Mouse (Mus musculus): Measurements from ENCODE around the gene Mbnl2. TPM values are rescaled to one million over a fixed set of nuclear protein-coding genes. Genes with fewer than 3 reads are reported as not detected.
A peak's percentile ranks its signal among the peaks of the same experiment; 100 is the strongest.

Mbnl2 gene
- polyA plus RNA-seq, 1 experiment from 2014 or later, result 14.6 TPM

GRCm38 (mm10) chr14:120405597-120405996 is 130.1 kb downstream of the Mbnl2 start:
- Histone ChIP-seq H3K4me2 (no peak overlapping the region), H3K36me3 (peaks cover 9% of the 10 kb centered on the region), H3K27ac (peak overlapping the region; percentile 5; the same call in 1 of the 2 replicates), H3K9ac (no peak overlapping the region), H3K27me3 (no peaks in the 10 kb centered on the region), H3K4me1 (replicated peaks) (peaks cover 14% of the 10 kb centered on the region; the same call in 1 of the 2 replicates), H3K4me3 (replicated peaks) (no peak overlapping the region), H3K9me3 (replicated peaks) (no peaks in the 10 kb centered on the region)
- no peak for DNase-seq
- ATAC-seq (ENCODE audit: low read depth), result no peak
- WGBS (ENCODE audit: insufficient replicate concordance), result 68% methylated on average over 3 of the region's 3 CpGs

GRCm38 (mm10) chr14:120406271-120406670 is 130.8 kb downstream of the Mbnl2 start:
- no peak overlapping the region for H3K4me3 ChIP-seq (replicated peaks)
- peaks cover 14% of the 10 kb centered on the region; the same call in 1 of the 2 replicates for H3K4me1 ChIP-seq (replicated peaks)
- H3K4me2 ChIP-seq, result no peak overlapping the region
- DNase-seq (no peak), ATAC-seq (ENCODE audit: low read depth) (no peak)
- no peaks in the 10 kb centered on the region for H3K9me3 ChIP-seq (replicated peaks)
- H3K36me3 ChIP-seq, result peaks cover 9% of the 10 kb centered on the region
- no peaks in the 10 kb centered on the region for H3K27me3 ChIP-seq
- 66% methylated on average over 6 of the region's 6 CpGs for WGBS (ENCODE audit: insufficient replicate concordance)
- no peak overlapping the region for H3K9ac ChIP-seq
- H3K27ac ChIP-seq, result no peak overlapping the region

DNA sequence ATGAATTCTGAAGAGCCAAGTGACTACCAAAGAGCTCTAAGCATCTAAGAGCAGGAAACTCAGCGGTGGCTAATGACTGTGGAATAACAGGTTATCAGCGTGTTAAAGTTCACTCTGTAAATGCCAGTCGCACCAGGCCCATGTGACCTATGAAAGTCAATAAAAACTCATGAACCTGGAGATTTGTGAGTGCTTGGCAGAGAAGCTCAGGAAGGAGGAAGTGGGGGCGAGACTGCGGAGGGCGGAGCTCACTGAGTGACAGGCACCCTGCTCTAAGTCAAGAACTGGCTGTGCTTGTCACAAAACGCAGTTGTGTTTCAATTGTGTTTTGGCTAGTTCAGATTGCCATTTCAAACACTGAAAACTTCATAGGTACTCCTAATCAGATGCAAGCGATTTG is 131.4 kb downstream of the Mbnl2 start:
- DNase-seq, result no peak
- no peak overlapping the region for H3K4me3 ChIP-seq (replicated peaks)
- no peaks in the 10 kb centered on the region for H3K27me3 ChIP-seq
- H3K27ac ChIP-seq, result no peak overlapping the region
- H3K4me1 ChIP-seq (replicated peaks), result peaks cover 14% of the 10 kb centered on the region; the same call in 1 of the 2 replicates
- H3K4me2 ChIP-seq, result no peak overlapping the region
- peaks cover 9% of the 10 kb centered on the region for H3K36me3 ChIP-seq
- 42% methylated on average over 8 of the region's 8 CpGs for WGBS (ENCODE audit: insufficient replicate concordance)
- no peaks in the 10 kb centered on the region for H3K9me3 ChIP-seq (replicated peaks)
- H3K9ac ChIP-seq, result no peak overlapping the region
- ATAC-seq (ENCODE audit: low read depth), result no peak

DNA sequence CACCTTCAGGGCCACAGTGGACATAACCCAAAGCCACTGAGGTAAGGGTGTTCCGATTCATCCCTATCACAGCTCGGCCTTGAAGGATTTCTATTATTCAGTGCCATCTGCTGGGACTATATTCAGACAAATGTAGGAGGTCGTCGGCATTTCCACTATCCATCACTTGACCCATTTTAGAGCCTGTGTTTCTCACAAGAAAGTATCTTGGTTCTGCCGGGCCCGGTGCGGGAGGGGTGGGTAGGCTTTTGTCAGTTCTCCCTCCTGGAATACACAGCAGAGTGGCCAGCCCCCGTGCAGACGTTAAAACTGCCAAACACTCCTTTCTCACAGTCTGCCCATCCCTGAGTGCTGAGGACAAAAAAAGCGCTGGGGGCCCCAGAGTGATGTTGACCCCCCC is 134.4 kb downstream of the Mbnl2 start:
- Histone ChIP-seq H3K9me3 (replicated peaks) (no peaks in the 10 kb centered on the region), H3K36me3 (peaks cover 2% of the 10 kb centered on the region; the same call in 1 of the 2 replicates), H3K9ac (no peak overlapping the region), H3K4me1 (replicated peaks) (peaks cover 14% of the 10 kb centered on the region; the same call in 1 of the 2 replicates), H3K27me3 (no peaks in the 10 kb centered on the region), H3K27ac (no peak overlapping the region), H3K4me2 (no peak overlapping the region), H3K4me3 (replicated peaks) (no peak overlapping the region)
- no peak for ATAC-seq (ENCODE audit: low read depth)
- no peak for DNase-seq
- WGBS (ENCODE audit: insufficient replicate concordance), result 82% methylated on average over 10 of the region's 10 CpGs

DNA sequence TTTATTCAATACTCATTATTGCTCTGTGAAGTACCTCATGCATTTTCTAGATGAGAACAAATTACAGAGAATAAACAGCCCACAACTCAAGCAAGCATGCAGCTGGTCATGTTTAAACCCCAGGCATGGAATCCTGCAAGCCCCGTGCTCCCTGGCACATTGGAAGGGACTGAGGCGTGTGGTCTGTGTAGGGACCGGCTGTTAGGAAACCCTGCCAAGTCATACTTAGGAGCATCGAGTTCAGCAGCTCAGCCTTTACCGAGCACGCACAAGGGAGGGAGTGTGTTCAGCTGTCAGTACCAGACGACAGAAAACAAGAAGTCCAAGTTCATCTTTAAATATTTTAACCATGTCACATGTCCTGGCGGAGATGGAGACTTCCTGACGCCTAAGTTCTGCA is 141.4 kb downstream of the Mbnl2 start:
- no peak for ATAC-seq (ENCODE audit: low read depth)
- peaks cover 3% of the 10 kb centered on the region; the same call in 1 of the 2 replicates for H3K36me3 ChIP-seq

DNA sequence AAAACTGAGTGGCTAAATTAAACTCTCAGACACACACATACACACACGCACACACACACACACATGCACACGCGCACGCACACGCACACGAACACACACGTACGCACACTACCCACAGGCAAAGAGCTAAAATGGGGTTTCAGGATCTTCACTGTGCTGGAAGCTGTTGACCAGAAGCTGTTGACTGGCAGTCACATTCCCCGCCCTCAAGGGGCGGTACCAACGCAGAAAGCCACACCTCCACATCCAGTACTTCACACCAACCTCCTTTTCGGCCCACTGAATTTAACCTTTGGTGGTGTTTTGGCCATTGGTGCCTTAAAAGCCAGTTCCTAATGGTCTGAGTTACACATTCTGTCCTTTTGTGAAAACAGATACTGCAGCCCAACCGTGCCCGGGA is 143.5 kb downstream of the Mbnl2 start:
- H3K36me3 ChIP-seq, result peaks cover 15% of the 10 kb centered on the region
- no peak for ATAC-seq (ENCODE audit: low read depth)
- H3K4me3 ChIP-seq (replicated peaks), result no peak overlapping the region
- no peak for DNase-seq
- H3K27ac ChIP-seq, result no peak overlapping the region
- no peaks in the 10 kb centered on the region for H3K9me3 ChIP-seq (replicated peaks)
- H3K9ac ChIP-seq, result no peak overlapping the region
- no peaks in the 10 kb centered on the region for H3K4me1 ChIP-seq (replicated peaks)
- 70% methylated on average over 14 of the region's 14 CpGs for WGBS (ENCODE audit: insufficient replicate concordance)
- H3K4me2 ChIP-seq, result no peak overlapping the region
- H3K27me3 ChIP-seq, result no peaks in the 10 kb centered on the region

More for the DNA sequence above, 141.4 kb downstream of the Mbnl2 start:
- H3K9ac ChIP-seq, result no peak overlapping the region
- no peaks in the 10 kb centered on the region for H3K27me3 ChIP-seq
- no peak overlapping the region for H3K4me2 ChIP-seq
- DNase-seq, result no peak
- H3K27ac ChIP-seq, result no peak overlapping the region
- no peaks in the 10 kb centered on the region for H3K9me3 ChIP-seq (replicated peaks)
- no peaks in the 10 kb centered on the region for H3K4me1 ChIP-seq (replicated peaks)
- WGBS (ENCODE audit: insufficient replicate concordance), result 68% methylated on average over 9 of the region's 9 CpGs
- no peak overlapping the region for H3K4me3 ChIP-seq (replicated peaks)

DNA sequence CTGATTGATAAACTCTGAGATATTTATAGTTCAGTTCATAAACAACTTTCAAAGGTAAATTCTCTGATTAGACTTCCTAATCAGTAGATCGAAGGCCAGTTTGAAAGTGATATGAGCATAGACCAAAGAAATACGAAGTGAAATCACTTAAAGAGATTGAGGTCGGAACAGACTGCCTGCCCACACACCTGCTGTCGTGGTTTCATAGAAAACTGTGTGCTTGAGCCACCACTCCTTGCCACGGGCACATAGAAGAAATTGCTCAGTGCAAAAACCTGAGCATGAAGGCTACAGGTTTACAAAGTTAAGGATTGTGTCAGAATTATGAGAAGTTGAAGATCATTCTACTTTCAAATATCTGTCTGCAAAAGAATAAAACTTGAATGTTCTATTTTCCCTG is 153.0 kb downstream of the Mbnl2 start:
- Histone ChIP-seq H3K27me3 (no peaks in the 10 kb centered on the region), H3K4me2 (no peak overlapping the region), H3K9me3 (replicated peaks) (no peaks in the 10 kb centered on the region), H3K27ac (no peak overlapping the region), H3K4me3 (replicated peaks) (no peak overlapping the region), H3K9ac (no peak overlapping the region), H3K4me1 (replicated peaks) (no peaks in the 10 kb centered on the region), H3K36me3 (peaks cover 27% of the 10 kb centered on the region)
- WGBS (ENCODE audit: insufficient replicate concordance), result 72% methylated on average over 5 of the region's 5 CpGs
- DNase-seq, result no peak
- no peak for ATAC-seq (ENCODE audit: low read depth)

GRCm38 (mm10) chr14:120432773-120433172 is 157.3 kb downstream of the Mbnl2 start:
- no peaks in the 10 kb centered on the region for H3K9me3 ChIP-seq (replicated peaks)
- no peak overlapping the region for H3K4me2 ChIP-seq
- H3K4me3 ChIP-seq (replicated peaks), result no peak overlapping the region
- no peaks in the 10 kb centered on the region; the same call in 1 of the 2 replicates for H3K36me3 ChIP-seq
- H3K27me3 ChIP-seq, result no peaks in the 10 kb centered on the region
- no peak overlapping the region for H3K27ac ChIP-seq
- H3K9ac ChIP-seq, result no peak overlapping the region
- no peak for DNase-seq
- ATAC-seq (ENCODE audit: low read depth), result no peak
- H3K4me1 ChIP-seq (replicated peaks), result no peaks in the 10 kb centered on the region

DNA sequence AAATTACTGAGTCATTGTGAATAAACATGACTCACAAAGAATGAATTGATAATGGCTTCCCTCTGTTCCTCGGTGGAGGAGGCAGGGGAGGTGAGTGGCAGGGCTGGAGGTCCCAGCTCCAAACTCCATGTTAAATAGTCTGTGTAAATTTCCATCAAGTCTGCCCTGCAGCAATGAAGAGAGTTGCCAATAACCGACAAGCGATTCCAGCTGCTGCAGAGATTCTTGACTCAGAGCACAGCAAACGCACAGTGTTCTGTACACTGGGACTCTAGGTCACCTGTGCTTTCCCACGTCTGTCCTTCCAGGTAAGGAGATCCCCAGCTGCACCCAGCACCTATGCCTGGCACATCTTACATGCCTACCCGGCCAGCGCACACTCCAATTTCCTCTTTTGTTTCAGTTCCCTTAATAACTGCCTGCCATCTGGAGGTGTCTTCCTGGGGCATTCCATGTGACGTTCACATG is 158.5 kb downstream of the Mbnl2 start:
- ATAC-seq (ENCODE audit: low read depth) (no peak), DNase-seq (no peak)
- Histone ChIP-seq H3K4me1 (replicated peaks) (no peaks in the 10 kb centered on the region), H3K27ac (no peak overlapping the region), H3K36me3 (no peaks in the 10 kb centered on the region; the same call in 1 of the 2 replicates), H3K4me3 (replicated peaks) (no peak overlapping the region), H3K9ac (no peak overlapping the region), H3K4me2 (no peak overlapping the region), H3K9me3 (replicated peaks) (no peaks in the 10 kb centered on the region), H3K27me3 (no peaks in the 10 kb centered on the region)
- 54% methylated on average over 8 of the region's 8 CpGs for WGBS (ENCODE audit: insufficient replicate concordance)

DNA sequence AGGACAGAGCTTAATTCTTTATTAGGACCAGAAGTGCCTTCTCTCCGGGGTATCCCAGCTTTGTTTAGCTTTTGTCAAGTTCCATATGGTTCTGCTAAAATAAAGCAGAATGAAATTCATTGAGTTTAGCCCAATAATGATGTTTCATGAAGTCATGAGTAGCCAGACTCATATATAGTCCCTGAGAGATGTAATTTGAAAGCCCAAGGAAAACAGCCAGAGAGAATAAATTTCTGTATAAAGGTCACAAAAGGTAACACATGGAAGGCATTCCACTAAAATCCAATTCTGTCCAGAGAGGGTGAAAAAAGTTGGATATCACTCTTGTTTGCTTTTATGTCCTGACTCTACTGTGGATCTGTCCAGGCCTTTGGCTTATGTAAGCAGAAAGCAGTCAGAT is 159.4 kb downstream of the Mbnl2 start:
- no peak for ATAC-seq (ENCODE audit: low read depth)
- no peaks in the 10 kb centered on the region for H3K4me1 ChIP-seq (replicated peaks)

DNA sequence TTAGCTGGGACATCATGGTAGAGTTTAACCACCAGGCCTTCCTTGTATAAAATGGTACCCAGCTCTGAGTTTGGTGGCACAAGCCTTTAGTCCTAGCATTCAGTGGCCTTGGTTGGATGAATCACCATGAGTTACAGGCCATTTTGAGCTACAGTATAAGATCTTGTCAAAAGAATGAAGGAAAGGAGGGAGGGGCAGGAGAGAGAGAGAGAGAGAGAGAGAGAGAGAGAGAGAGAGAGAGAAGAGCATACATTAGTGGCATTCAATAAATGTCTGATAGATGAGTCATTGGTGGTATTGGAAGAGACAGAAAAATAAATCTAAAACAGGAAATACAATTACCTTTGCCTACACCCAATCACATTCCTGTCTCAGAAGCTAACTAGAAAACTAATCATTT is 165.2 kb downstream of the Mbnl2 start:
- no peak overlapping the region for H3K4me3 ChIP-seq (replicated peaks)
- H3K27ac ChIP-seq, result no peak overlapping the region
- H3K4me2 ChIP-seq, result no peak overlapping the region
- no peaks in the 10 kb centered on the region for H3K4me1 ChIP-seq (replicated peaks)
- H3K27me3 ChIP-seq, result no peaks in the 10 kb centered on the region
- no peak overlapping the region for H3K9ac ChIP-seq
- ATAC-seq (ENCODE audit: low read depth), result no peak
- H3K9me3 ChIP-seq (replicated peaks), result peaks cover 3% of the 10 kb centered on the region; the same call in 1 of the 2 replicates
- H3K36me3 ChIP-seq, result no peaks in the 10 kb centered on the region; the same call in 1 of the 2 replicates
- DNase-seq, result no peak

More for the DNA sequence above, 159.4 kb downstream of the Mbnl2 start:
- Histone ChIP-seq H3K4me3 (replicated peaks) (no peak overlapping the region), H3K4me2 (no peak overlapping the region), H3K9me3 (replicated peaks) (no peaks in the 10 kb centered on the region; the same call in 1 of the 2 replicates), H3K9ac (no peak overlapping the region), H3K27me3 (no peaks in the 10 kb centered on the region), H3K36me3 (no peaks in the 10 kb centered on the region; the same call in 1 of the 2 replicates), H3K27ac (no peak overlapping the region)
- WGBS (ENCODE audit: insufficient replicate concordance), result 68% methylated on average over 1 of the region's 1 CpGs
- DNase-seq, result no peak

DNA sequence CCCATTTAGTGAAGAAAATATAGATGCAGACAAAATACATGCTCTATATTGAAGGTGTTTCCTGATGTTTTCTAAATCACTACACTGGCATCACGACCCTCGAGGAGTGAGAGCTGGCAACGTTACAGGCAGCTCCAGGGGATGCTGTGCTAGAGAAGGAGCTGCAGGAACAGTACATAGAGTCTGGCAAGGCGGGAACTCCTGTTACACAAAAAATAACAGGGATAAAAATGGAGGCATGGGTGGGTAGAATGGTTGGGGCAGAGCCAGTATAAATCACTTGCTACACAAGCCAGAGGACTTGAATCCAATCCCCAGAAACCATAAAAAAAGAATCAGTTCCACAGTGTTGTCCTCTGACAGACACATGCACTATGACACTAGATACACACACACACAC is 165.8 kb downstream of the Mbnl2 start:
- no peak for ATAC-seq (ENCODE audit: low read depth)
- H3K27me3 ChIP-seq, result no peaks in the 10 kb centered on the region
- no peak overlapping the region for H3K4me3 ChIP-seq (replicated peaks)
- no peak for DNase-seq
- H3K4me1 ChIP-seq (replicated peaks), result no peaks in the 10 kb centered on the region
- no peak overlapping the region for H3K4me2 ChIP-seq
- H3K9me3 ChIP-seq (replicated peaks), result peaks cover 3% of the 10 kb centered on the region; the same call in 1 of the 2 replicates
- 58% methylated on average over 4 of the region's 4 CpGs for WGBS (ENCODE audit: insufficient replicate concordance)
- H3K9ac ChIP-seq, result no peak overlapping the region
- H3K27ac ChIP-seq, result no peak overlapping the region
- H3K36me3 ChIP-seq, result no peaks in the 10 kb centered on the region; the same call in 1 of the 2 replicates

Data from liver, embryonic 13.5 days (tissue).